Mouse (Mus musculus): ENCODE results near the gene Ppp4r3a.

DNA sequence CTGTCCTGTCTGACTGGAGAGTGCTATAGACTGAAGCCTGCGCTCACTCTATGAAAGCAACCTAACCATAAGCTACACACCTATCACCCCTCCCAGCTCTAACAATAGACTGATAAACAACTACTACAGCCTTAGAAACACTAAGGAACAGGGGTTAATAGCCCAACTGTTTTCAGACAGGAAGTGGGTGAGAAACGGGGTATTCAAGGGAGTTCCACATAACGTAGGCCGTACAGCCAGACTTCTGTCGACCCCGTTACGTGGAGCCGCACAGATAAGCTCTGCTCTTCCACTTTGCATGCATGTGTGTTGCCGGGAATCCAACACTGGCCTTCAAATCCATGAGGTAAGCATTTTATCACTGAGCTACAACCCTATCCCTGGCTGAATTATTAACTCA, 76.1 kb downstream of the Ppp4r3a start:
- TF ChIP-seq CTCF (IDR thresholded peaks at IDR 0.05; ENCODE audit: low read depth) (no peak), EP300 (IDR thresholded peaks at IDR 0.05; ENCODE audit: low read depth) (no peak)
